Mouse (Mus musculus) kidney, postnatal 36 days (tissue): ENCODE data around the gene Cth.

ENCODE experiments used
- DNase-seq, 2 experiments: peaks; one replicate each; pipeline ENCODE4 v3.0.0; 2021 to 2022; ENCODE audit warnings: mixed read lengths in 2 of 2

The Cth gene

GRCm38 (mm10) chr3:157910262-157910661, 14.6 kb downstream of the Cth start:
- no peak for DNase-seq

GRCm38 (mm10) chr3:157908166-157908565, 16.7 kb downstream of the Cth start:
- no peak for DNase-seq

DNA sequence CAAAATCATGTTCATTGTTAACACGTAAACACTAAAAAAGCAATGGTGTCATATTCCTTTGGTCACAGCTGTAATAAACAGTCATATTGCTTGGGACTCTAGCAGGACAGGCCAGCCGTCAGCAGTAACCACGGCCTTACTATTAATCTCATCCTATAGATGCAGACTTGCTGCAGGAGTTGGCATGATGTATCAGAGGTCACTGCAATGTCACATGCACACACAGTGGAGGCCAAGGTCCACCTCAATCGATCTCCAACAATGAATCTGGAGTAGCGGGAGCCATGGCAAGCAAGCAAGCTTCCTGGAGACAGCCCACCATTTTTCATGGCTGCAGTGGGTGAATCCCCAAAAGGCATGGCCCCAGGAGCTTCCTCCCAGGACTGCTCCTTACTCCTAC, 23.2 kb downstream of the Cth start:
- no peak for DNase-seq

DNA sequence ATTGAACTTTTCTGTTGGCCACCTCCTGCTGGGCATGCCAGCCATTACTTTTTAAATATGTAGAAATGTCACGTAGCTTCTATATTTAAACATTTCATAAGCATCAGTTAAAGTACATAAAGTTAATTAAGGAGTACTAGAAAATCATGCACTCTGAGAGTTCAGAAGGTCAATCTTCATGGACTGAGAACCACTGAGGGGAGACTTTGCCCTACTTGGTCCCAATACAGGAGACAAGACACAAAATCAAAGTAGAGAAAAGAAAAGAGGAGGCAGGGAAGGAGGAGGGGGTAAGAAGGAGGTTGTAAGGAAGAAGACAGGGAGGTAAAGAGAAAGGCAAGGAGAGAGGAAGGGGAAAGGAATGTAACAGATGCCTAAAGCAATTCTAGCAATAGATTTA, 24.9 kb downstream of the Cth start:
- DNase-seq, result peak in 1 of 2 experiments; percentile 43

DNA sequence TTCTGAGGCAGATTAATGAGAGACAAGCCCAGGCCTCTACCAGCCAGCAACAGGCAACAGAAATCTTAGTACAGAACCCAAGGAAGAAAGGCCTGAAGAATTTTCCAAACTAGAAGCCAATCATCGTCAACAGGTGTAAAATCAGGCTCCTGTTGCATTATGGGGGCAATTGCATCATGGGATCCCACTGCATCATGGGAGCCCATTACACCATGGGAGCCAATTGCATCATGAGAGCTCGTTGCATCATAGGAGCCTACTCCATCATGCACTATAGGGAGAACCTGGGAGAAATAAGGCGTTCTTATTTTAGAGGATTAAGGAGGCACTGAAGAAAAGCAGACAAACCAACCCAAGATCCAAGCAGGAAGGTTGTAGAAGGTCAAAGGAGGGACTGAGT, 27.2 kb downstream of the Cth start:
- DNase-seq, result no peak

DNA sequence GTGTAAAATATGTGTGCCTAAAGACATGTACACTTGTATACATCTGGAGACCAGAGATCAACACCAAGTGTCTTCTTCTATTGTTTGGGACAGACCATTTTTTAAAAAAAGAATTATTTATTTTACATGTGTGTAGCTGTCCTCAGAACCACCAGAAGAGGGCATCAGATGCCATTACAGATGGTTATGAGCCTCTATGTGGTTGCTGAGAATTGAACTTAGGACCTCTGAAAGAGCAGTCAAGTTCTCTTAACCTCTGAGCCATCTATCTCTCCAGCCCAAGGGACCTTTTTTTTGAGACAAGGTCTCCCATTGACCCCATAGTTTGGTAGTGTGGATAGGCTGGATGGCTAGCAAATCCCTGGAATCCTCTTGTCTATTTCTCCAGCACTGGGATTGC, 33.1 kb downstream of the Cth start:
- no peak for DNase-seq

GRCm38 (mm10) chr3:157884081-157884643, 40.7 kb downstream of the Cth start:
- DNase-seq, result no peak

GRCm38 (mm10) chr3:157883085-157883484, 41.8 kb downstream of the Cth start:
- no peak for DNase-seq

- no peak for DNase-seq
These were observed 42.9 kb downstream of the Cth start for GRCm38 (mm10) chr3:157881992-157882391.

DNA sequence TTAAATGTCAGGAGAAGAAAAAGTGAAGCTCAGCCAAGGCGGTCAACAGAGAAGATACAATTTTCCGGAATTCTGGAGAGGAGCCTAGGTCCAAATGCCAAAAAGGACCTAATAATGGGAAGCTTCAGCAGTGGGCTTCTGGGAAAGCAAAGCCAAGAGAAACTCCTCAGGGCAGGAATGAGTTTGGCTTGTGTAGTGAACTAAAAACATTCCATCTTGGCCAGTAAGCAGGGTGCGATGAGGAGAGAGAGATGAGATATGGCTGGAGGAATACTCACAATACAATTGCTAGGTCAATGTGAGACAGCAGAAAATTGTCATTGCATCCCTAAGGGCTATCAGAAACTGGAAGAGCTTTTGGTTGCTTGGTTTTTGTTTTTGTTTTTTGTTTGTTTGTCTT, 43.9 kb downstream of the Cth start:
- DNase-seq, result no peak

DNA sequence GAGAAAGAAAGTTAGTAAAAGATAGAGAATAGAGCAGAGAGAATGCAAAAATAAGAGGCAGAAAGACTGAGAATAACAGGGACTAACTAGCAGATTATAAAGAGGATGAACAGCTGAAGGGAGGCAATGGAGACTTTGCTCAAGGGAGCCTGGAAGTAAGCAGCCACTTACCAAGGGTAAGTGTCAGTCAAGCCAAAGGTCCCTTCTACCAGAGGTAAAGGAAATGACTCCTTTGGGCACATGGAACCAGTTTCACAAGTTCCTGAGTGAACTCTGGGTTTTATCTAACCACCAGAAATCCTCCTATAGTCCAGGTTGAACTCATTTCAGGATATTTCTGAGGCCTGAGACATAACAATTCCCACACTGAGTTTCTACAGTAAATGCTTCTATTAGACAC, 47.0 kb downstream of the Cth start:
- DNase-seq, result no peak

- peak; percentile 58 to 73 for DNase-seq
These were observed 48.3 kb downstream of the Cth start for GRCm38 (mm10) chr3:157876439-157877156.

- DNase-seq, result no peak
These were observed 52.0 kb downstream of the Cth start for GRCm38 (mm10) chr3:157872897-157873296.

DNA sequence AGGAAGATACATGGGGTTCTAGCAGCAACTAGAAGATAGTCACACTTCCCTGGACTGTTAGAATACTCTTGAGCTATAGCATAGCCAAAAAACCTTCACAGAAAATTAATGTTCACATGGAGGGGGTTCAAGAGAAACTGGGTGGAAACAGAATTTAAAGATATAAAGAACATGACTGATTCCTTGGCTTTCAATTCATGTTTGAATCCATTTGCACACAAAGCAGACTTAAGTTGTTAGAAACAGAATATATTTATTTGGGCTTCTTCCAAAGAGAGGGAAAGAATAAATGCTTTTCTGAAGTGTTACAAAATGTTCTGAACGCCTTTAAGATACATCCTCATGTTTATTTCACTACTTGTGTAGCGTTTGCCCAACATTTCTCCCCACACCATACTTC, 57.0 kb downstream of the Cth start:
- DNase-seq, result no peak

- peak; percentile 20 to 23 for DNase-seq
These were observed 58.6 kb downstream of the Cth start for GRCm38 (mm10) chr3:157866251-157866650.

DNA sequence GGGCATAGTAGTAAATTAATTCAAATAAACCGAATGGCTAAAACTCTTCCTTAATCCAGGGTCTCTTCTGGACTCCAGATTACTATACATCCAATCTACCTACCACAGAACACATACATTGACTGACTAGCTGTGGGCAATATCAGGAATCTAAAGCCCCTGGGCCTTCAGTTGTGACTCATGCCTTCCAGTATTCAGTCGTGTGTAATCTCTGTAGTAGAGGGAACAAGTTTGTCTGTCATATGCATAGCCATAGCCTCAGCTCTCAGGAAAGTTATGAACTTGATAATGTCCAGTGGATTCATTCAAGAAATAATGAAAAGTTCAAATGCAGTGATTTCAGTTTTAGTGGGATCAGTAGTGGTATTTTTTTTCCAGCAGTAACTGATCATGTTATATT, 59.0 kb downstream of the Cth start:
- DNase-seq, result no peak

GRCm38 (mm10) chr3:157865431-157865830, 59.4 kb downstream of the Cth start:
- no peak for DNase-seq

DNA sequence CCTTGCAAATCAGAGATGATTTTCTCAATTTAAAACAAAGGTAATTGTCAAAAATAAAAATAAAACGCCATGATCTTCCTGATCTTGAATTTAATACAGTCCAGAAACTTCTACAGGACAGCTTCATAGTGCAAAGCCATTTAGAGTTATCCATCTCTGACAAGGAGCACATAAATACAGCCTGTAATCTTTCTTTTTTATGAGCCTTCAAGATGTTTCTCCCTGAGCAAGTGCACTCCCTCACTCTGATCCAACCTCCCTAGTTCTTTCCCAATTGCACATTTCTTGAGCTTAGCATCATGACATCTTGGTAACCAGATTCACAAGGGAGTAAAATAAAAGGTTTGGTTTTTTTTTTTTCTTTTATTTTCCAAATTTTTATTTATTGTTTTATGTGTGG, 72.1 kb downstream of the Cth start:
- no peak for DNase-seq

GRCm38 (mm10) chr3:157848503-157848902, 76.4 kb downstream of the Cth start:
- no peak for DNase-seq

GRCm38 (mm10) chr3:157847338-157848284, 77.3 kb downstream of the Cth start:
- DNase-seq, result no peak
